Mouse (Mus musculus): ENCODE measurements at regions not wholly inside any gene's neighbourhood (a gene's known extent, or its start where the extent isn't known, plus 50 kb on each side); places are given as distances from the start of the nearest gene placed in this dataset.

DNA sequence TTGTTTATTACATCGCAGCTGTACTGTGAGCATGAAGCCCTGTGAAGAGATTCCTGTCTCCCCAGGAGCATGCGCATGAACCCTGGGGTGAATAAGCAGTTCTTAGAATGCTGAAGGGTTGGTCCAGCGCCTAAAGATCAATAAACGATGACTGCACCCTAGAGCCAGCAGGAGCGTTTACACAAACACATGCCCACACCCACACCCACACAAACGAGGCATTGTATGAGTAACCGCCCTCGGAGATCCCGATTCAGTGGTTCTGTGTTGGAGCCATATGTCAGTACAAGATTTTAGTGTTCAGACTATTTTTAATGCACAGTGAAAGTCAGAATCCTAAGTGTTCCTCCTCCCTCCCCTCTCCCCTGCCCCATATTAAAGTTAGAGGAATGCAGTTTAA is 57.3 kb downstream of the Edn1 start:
- Histone ChIP-seq H3K9me3 (replicated peaks) (no peaks in the 10 kb centered on the region), H3K4me1 (replicated peaks) (no peaks in the 10 kb centered on the region), H3K4me2 (no peak overlapping the region), H3K4me3 (replicated peaks) (no peak overlapping the region), H3K27me3 (no peaks in the 10 kb centered on the region), H3K27ac (replicated peaks) (no peak overlapping the region), H3K9ac (no peak overlapping the region), H3K36me3 (replicated peaks) (no peaks in the 10 kb centered on the region)
- ATAC-seq (ENCODE audit: insufficient read depth): no peak
- WGBS (ENCODE audit: insufficient replicate concordance): 64% methylated on average over 9 of the region's 9 CpGs

DNA sequence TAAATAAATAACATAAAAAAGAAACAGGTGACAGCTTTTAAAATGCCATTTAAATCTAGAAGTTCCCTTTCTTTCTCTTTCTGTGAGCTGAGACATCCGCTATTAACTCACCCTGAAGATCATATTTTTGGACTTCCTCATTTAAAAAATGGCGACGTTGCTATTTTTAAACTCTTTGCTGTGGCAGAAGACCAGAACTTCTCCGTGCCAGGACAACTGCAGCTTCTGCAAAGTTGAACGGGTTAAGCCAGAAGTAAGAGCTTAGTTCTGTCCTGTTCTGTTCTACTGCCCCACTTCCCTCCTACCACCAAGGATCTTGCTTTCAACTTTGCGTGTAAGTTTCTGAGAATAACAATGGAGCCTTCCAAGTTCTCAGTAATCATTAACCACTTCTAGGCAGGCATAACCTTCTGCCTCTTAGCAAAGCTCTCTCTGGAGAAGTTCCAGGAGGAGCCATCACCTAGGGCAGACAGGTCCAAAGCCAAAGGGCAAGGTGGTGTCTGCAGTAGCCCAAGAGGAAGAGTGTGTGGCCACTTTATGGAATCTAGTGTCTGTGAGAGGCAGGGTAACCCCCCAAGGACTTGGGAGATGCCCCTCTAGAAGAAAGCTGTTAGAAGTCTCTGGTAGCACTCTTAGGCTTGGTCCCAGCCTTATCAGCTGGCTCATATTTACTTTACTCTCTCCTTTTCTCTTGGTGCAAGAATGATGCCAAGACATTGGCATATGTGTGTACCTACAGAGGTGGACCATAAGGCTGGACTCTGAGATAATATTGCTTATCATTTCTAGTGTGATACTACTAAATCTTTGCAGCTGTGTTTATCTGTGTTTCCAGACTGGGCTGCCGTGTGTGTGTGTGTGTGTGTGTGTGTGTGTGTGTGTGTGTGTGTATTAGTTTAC is 66.6 kb downstream of the Edn1 start:
- Histone ChIP-seq H3K36me3 (replicated peaks) (no peaks in the 10 kb centered on the region), H3K4me3 (replicated peaks) (no peak overlapping the region), H3K9ac (no peak overlapping the region), H3K4me2 (peak overlapping the region; percentile 15; the same call in 1 of the 2 replicates), H3K9me3 (replicated peaks) (no peaks in the 10 kb centered on the region), H3K4me1 (replicated peaks) (peaks cover 3% of the 10 kb centered on the region; the same call in 1 of the 2 replicates), H3K27me3 (no peaks in the 10 kb centered on the region), H3K27ac (replicated peaks) (no peak overlapping the region)
- no peak for ATAC-seq (ENCODE audit: insufficient read depth)
- whole genome bisulfite sequencing (ENCODE audit: insufficient replicate concordance): 28% methylated on average over 7 of the region's 7 CpGs

DNA sequence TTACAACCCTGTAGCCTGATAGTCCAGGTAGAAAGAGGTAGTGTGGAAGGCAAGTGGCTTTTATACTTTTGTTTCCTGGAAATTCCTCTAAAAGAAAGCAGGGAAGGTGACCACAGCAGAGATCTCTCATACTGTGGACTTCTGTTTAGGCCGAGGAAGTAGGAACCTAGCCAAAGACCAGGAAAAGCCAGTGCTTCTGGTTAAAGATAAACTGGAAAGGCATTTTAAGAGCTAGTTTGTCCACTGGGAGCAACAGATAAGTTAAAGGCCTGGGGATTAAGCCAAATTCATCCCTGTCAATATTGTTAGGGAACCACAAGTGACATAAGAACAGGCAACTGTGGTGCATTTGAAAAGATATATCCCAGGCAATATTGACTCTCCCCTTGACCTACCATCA is 68.5 kb downstream of the Edn1 start:
- H3K27ac ChIP-seq (replicated peaks): no peak overlapping the region
- WGBS (ENCODE audit: insufficient replicate concordance): 38% methylated on average over 1 of the region's 1 CpGs
- peaks cover 3% of the 10 kb centered on the region; the same call in 1 of the 2 replicates for H3K4me1 ChIP-seq (replicated peaks)
- no peaks in the 10 kb centered on the region for H3K27me3 ChIP-seq
- no peak for ATAC-seq (ENCODE audit: insufficient read depth)
- no peak overlapping the region for H3K9ac ChIP-seq
- no peaks in the 10 kb centered on the region for H3K9me3 ChIP-seq (replicated peaks)
- no peak overlapping the region for H3K4me2 ChIP-seq
- no peaks in the 10 kb centered on the region for H3K36me3 ChIP-seq (replicated peaks)
- no peak overlapping the region for H3K4me3 ChIP-seq (replicated peaks)

DNA sequence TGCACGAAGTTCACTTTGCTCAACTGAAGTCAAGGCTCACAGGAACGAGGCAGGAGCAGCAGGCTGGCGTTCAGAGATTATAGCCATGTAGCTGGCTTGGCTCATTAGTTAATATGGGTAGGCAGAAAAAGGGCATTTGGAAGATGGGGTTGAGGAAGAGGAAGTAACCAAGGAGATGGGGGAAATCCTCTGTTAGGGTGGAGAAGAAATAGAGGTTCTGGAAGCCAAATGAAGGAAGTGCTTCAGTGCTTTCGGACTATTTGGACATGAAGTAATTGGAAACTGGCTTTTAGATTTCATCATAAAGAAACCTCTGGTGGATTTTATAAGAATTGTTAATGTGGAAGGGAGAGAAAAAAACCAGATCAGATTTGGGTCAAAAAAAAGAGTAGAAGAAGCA is 70.9 kb downstream of the Edn1 start:
- ATAC-seq (ENCODE audit: insufficient read depth): no peak
- Histone ChIP-seq H3K36me3 (replicated peaks) (no peaks in the 10 kb centered on the region), H3K4me1 (replicated peaks) (peaks cover 3% of the 10 kb centered on the region; the same call in 1 of the 2 replicates), H3K27me3 (no peaks in the 10 kb centered on the region), H3K27ac (replicated peaks) (no peak overlapping the region), H3K4me2 (no peak overlapping the region), H3K9me3 (replicated peaks) (no peaks in the 10 kb centered on the region), H3K4me3 (replicated peaks) (no peak overlapping the region), H3K9ac (no peak overlapping the region)
- 61% methylated on average over 4 of the region's 4 CpGs for WGBS (ENCODE audit: insufficient replicate concordance)

DNA sequence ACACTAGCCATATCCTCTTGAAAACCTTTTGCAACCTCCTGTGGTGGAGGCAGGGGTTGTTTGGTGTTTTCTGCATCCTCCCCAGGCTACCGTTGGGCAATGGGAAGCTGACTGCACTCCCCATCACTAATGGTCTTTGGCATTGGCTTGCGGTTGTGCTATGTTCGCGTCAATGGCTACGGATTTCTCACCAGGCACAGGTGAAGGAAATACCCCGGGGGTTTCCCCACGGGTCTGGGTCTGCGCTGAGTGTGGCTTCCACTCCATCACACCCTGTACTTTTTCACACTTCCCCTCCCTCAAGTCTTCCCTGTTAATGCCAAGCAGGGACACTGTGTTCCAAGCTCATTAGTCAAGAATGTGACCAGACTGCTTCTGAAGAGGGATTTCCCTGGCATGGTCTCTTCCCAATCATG is 72.9 kb downstream of the Edn1 start:
- no peak for ATAC-seq (ENCODE audit: insufficient read depth)
- 65% methylated on average over 8 of the region's 8 CpGs for WGBS (ENCODE audit: insufficient replicate concordance)

DNA sequence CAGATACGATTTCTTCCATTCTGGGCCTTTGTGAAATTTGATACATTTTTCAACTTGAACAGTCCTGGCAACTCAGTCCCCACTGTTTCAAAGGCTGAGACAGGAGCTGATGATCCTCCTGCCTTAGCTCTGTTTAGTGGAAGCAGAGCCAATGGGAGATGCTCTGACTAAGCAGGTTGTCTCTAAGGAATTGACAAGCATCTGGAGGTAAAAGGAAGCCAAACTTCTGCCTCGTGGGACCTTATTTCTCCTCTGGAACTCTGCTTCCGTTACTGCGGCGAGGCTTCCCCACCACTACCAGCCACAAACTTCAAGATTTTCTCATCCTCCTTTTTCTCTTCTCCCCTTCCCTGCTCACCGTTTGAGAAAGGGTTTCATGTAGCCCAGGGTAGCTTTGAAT is 78.4 kb downstream of the Edn1 start:
- ATAC-seq (ENCODE audit: insufficient read depth): no peak
- Histone ChIP-seq H3K4me3 (replicated peaks) (no peak overlapping the region), H3K27me3 (no peaks in the 10 kb centered on the region), H3K36me3 (replicated peaks) (no peaks in the 10 kb centered on the region), H3K9ac (no peak overlapping the region), H3K27ac (replicated peaks) (no peak overlapping the region), H3K4me1 (replicated peaks) (no peaks in the 10 kb centered on the region), H3K9me3 (replicated peaks) (no peaks in the 10 kb centered on the region), H3K4me2 (no peak overlapping the region)
- WGBS (ENCODE audit: insufficient replicate concordance): 50% methylated on average over 6 of the region's 6 CpGs

More for the DNA sequence above, 72.9 kb downstream of the Edn1 start:
- H3K9me3 ChIP-seq (replicated peaks): no peaks in the 10 kb centered on the region
- H3K4me1 ChIP-seq (replicated peaks): 0 out of 2 replicates have a peak, but pooled peaks cover 3% of the 10 kb centered on the region
- H3K27me3 ChIP-seq: no peaks in the 10 kb centered on the region
- H3K4me3 ChIP-seq (replicated peaks): no peak overlapping the region
- no peak overlapping the region for H3K4me2 ChIP-seq
- no peaks in the 10 kb centered on the region for H3K36me3 ChIP-seq (replicated peaks)
- no peak overlapping the region for H3K27ac ChIP-seq (replicated peaks)
- H3K9ac ChIP-seq: no peak overlapping the region

DNA sequence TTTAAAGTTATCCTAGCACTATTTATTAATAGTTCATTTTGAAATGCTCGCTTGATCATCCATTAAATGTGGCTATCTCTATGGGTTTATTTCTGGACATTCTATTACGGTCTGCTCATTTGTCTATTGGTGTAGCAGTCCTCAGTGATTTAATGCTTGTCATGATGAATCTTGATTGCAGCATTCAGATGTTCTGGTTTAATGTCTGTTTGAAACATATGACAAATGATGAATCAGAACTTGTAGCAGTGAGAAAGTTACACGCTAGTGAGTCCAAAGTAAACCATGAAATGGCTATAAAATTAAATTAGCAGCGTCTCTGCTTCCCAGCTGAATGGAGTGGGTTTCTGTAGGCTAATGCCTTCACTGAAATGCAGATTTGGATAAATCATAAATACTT is 81.8 kb downstream of the Edn1 start:
- no peak overlapping the region for H3K4me3 ChIP-seq (replicated peaks)
- H3K27ac ChIP-seq (replicated peaks): no peak overlapping the region
- H3K9me3 ChIP-seq (replicated peaks): no peaks in the 10 kb centered on the region
- ATAC-seq (ENCODE audit: insufficient read depth): no peak
- no peak overlapping the region for H3K4me2 ChIP-seq
- no peak overlapping the region for H3K9ac ChIP-seq
- no peaks in the 10 kb centered on the region for H3K36me3 ChIP-seq (replicated peaks)
- no peaks in the 10 kb centered on the region for H3K4me1 ChIP-seq (replicated peaks)
- WGBS (ENCODE audit: insufficient replicate concordance): 70% methylated on average over 4 of the region's 4 CpGs
- no peaks in the 10 kb centered on the region for H3K27me3 ChIP-seq

DNA sequence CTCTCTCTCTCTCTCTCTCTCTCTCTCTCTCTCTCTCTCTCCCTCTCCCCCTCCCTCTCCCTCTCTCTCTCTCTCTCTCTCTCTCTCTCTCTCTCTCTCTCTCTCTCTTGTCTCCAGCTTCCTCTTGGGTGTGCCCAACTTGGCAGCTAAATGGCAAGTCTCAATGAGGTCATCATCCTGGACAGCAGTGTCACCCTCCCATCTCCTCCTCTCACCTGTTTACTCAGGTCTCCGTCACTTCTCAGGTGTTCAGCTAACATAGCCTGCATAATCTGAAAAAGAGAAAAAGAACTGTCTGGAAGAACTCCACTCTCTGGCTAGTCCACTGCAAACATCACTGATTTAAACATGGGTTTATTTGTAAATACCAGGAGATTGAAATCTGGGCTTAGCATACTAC is 89.1 kb downstream of the Edn1 start:
- Histone ChIP-seq H3K27ac (replicated peaks) (no peak overlapping the region), H3K4me3 (replicated peaks) (no peak overlapping the region)
- WGBS (ENCODE audit: insufficient replicate concordance): 81% methylated on average over 1 of the region's 1 CpGs

DNA sequence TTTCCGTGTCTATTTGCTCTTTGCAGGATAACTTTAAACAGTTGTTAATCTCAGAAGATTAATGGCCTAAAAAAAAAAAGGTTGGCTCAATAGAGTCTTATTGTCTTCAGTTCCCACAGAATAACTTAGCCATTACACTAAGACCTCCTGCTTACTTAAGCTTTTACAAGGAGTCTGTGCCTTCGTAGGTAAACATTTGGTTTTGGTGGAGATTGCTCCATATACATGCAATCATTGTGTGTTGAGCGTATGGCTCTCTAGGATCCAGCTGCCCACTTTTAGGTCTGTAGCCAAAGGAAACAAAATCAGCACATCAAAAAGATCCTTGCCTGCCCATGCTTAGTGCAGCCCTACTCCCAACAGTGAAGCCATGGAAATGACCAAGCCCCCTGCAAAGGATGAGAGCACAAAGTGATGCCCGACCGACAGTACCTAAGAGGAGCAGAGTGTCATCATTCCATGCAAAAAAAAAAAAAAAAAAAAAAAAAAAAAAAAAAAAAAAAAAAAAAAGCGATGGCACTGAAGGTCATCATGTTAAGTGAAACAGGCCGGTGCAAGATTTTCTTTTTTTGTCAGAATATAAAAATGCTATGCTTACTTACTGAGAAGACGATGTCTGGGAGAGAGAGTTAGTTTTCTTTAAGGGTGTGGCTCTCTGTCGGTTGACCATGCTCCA is 90.2 kb downstream of the Edn1 start:
- H3K4me3 ChIP-seq (replicated peaks): no peak overlapping the region
- ATAC-seq (ENCODE audit: insufficient read depth): no peak
- H3K4me2 ChIP-seq: no peak overlapping the region
- H3K4me1 ChIP-seq (replicated peaks): no peaks in the 10 kb centered on the region
- H3K9me3 ChIP-seq (replicated peaks): no peaks in the 10 kb centered on the region
- H3K9ac ChIP-seq: no peak overlapping the region
- no peaks in the 10 kb centered on the region for H3K36me3 ChIP-seq (replicated peaks)
- 64% methylated on average over 9 of the region's 9 CpGs for WGBS (ENCODE audit: insufficient replicate concordance)
- H3K27me3 ChIP-seq: no peaks in the 10 kb centered on the region
- no peak overlapping the region for H3K27ac ChIP-seq (replicated peaks)

More for the DNA sequence above, 89.1 kb downstream of the Edn1 start:
- Histone ChIP-seq H3K9me3 (replicated peaks) (no peaks in the 10 kb centered on the region), H3K27me3 (no peaks in the 10 kb centered on the region), H3K4me2 (no peak overlapping the region), H3K4me1 (replicated peaks) (no peaks in the 10 kb centered on the region), H3K9ac (no peak overlapping the region), H3K36me3 (replicated peaks) (no peaks in the 10 kb centered on the region)
- ATAC-seq (ENCODE audit: insufficient read depth): no peak

DNA sequence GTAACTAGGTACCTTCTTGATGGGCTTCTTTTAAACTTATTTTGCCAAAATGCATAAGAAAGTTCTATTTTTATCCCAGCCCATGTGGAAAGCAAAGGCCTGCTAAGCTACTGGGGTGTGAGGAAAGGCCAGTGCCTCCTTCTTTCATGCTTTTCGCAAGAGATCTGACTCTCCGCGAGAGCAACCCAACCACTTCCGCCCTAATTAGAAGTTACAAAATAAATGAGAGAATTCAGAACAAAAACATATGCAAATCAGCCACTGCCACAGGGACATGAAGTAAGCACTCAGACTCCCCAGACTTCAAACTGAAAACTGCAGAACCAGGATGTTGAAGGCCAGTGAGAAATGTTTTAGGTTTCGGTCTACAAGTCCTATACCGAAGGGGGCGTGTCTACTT is 91.4 kb downstream of the Edn1 start:
- Histone ChIP-seq H3K27me3 (no peaks in the 10 kb centered on the region), H3K9me3 (replicated peaks) (no peaks in the 10 kb centered on the region), H3K4me1 (replicated peaks) (no peaks in the 10 kb centered on the region), H3K9ac (no peak overlapping the region), H3K36me3 (replicated peaks) (no peaks in the 10 kb centered on the region), H3K27ac (replicated peaks) (no peak overlapping the region), H3K4me3 (replicated peaks) (no peak overlapping the region), H3K4me2 (no peak overlapping the region)
- no peak for ATAC-seq (ENCODE audit: insufficient read depth)
- whole genome bisulfite sequencing (ENCODE audit: insufficient replicate concordance): 75% methylated on average over 7 of the region's 7 CpGs

DNA sequence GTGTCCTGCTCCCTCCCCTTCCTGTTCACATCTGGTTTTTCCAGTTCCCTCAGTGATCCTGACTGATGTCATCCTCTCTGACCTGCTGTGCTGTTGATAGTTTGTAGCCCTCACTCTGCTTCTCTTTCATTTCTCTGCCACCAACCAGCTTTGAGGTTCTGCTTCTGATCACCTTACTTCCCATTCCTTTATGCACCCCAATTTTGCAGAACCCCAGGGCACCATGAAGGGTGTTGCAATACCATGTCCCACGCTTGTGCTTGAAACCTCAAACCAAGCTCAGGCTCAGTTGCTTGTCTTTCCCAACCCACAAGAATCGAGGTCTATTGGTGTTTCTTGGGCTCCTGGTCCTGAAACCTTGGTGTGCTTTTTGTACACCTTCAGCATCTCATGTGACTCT is 93.3 kb downstream of the Edn1 start:
- WGBS (ENCODE audit: insufficient replicate concordance): 25% methylated on average over 2 of the region's 2 CpGs
- H3K4me2 ChIP-seq: no peak overlapping the region
- H3K4me1 ChIP-seq (replicated peaks): no peaks in the 10 kb centered on the region
- H3K9ac ChIP-seq: no peak overlapping the region
- no peaks in the 10 kb centered on the region for H3K27me3 ChIP-seq
- H3K9me3 ChIP-seq (replicated peaks): no peaks in the 10 kb centered on the region
- H3K4me3 ChIP-seq (replicated peaks): no peak overlapping the region
- no peaks in the 10 kb centered on the region for H3K36me3 ChIP-seq (replicated peaks)
- ATAC-seq (ENCODE audit: insufficient read depth): no peak
- no peak overlapping the region for H3K27ac ChIP-seq (replicated peaks)

All from liver, embryonic 15.5 days (tissue).